Mouse (Mus musculus) liver, adult 2 months (tissue): ENCODE measurements at regions not wholly inside any gene's neighbourhood (a gene's known extent, or its start where the extent isn't known, plus 50 kb on each side); places are given as distances from the start of the nearest gene placed in this dataset.

Experiments used
- CTCF ChIP-seq: fragments of 200-500 bp; IDR thresholded peaks from 2 replicates; pipeline ENCODE4 v1.5.1; 2011; ENCODE audit warnings: low read depth, low read length, control low read depth
- POLR2A ChIP-seq: fragments of 200-500 bp; IDR thresholded peaks from 2 replicates; pipeline ENCODE4 v1.6.1; 2011; ENCODE audit warnings: low read length, control low read depth; ENCODE audit not compliant: insufficient read depth; ENCODE audit errors: extremely low read depth

DNA sequence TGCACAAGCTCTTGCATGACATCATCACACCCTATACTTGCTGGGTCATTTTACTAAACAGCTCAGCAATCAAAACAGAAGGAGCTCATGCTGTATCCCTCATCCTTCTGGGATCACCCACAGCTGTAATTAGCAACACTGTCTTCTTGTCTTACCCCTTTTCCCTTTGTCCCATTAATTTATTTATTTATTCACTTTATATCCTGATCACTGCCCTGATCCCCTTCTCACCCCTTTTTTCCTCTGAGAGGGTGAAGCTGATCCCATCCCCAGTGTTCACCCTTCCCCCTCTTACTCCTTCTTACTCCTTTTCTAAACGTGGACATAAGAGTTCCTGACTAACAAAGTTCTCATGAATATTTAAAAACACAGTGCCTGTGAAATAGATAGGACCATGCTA lies 310.3 kb upstream of the Irak1bp1 start:
- no peak for TF ChIP-seq POLR2A
- no peak for TF ChIP-seq CTCF
